Mouse (Mus musculus): ENCODE measurements at regions not wholly inside any gene's neighbourhood (a gene's known extent, or its start where the extent isn't known, plus 50 kb on each side); places are given as distances from the start of the nearest gene placed in this dataset.

GRCm38 (mm10) chr8:7108849-7109248 lies 1552.2 kb downstream of the Efnb2 start:
- TF ChIP-seq CTCF (IDR thresholded peaks at IDR 0.05; ENCODE audit: low read depth) (no peak), EP300 (IDR thresholded peaks at IDR 0.05; ENCODE audit: low read depth) (no peak)

Data from heart, postnatal 0 days (tissue).